Mouse (Mus musculus) kidney, adult 10 weeks (tissue): ENCODE results near the gene Olfr135. TPM values are rescaled to one million over a fixed set of nuclear protein-coding genes. Genes with fewer than 3 reads are reported as not detected.

ENCODE experiments used
- polyA plus RNA-seq: library from polyadenylated mRNA; stranded (reverse); fragments of 350-450 nt; fragmentation: Illumina TruSeq; extraction: RNeasy Lipid Tissue Mini Kit (QIAGEN cat#74804); gene quantifications from one replicate; pipeline ENCODE4 v1.2.3, GENCODE M21; 2014; ENCODE audit warnings: low read depth, low replicate concordance

Olfr135 gene
- not detected for polyA plus RNA-seq

DNA sequence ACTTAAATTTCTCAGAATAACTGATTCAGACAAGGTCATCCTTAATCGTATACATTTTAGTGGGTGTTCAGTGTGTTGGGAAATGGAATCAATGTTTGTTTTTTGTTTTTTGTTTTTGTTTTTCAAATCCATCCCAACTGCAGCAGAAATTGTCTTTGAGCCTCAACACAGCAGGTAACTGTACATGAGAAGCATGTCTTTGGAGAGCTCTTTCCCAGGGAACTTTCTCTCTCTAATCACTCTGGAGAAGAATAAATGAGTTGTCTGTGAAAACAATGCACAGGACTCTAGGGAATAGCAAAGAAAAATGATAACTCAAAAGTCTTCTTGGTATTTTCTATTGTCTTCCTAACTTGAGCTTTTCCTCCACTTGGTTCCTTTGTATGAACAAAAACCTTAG is at the start of gene Olfr135:
TSS of gene Olfr135 (plus strand) at position 301 of the 400 bp plus-strand sequence.

DNA sequence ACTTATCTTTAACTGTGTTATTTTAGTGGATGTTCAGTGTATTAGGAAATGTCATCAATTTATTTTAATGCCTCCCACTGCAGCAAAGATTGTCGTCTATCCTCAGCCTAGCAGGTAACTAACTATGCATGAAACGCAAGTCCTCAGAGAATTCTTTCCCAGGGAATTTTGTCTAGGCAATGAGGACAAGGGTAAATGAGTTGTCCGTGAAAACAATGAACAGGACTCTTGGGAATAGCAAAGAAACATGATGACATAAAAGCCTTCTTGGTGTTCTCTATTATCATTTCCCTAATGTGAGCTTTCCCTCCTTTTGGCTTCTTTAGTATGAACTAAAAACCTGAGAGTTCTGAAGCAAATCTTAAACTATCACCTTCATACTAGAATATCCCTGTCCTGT is 33.0 kb upstream of the Olfr135 start, which contains the start of gene Olfr134:
TSS of gene Olfr134 (plus strand) at position 301 of the 400 bp plus-strand sequence.

Other genes with a start within 250 kb of the Olfr135 start
- not detected for gene Olfr129, start 144.3 kb upstream of the Olfr135 start, polyA plus RNA-seq
- not detected for gene Olfr130, start 140.4 kb upstream of the Olfr135 start, polyA plus RNA-seq
- not detected for gene Olfr131, start 115.6 kb upstream of the Olfr135 start, polyA plus RNA-seq
- gene Olfr132, start 69.8 kb upstream of the Olfr135 start, polyA plus RNA-seq, result not detected
- not detected for gene Olfr133, start 59.1 kb upstream of the Olfr135 start, polyA plus RNA-seq
- gene Olfr134, start 32.9 kb upstream of the Olfr135 start, polyA plus RNA-seq, result not detected
- gene Olfr138, start 56.7 kb downstream of the Olfr135 start, polyA plus RNA-seq, result not detected
- gene Olfr137, start 103.2 kb downstream of the Olfr135 start, polyA plus RNA-seq, result not detected
- not detected for gene Olfr136, start 125.5 kb downstream of the Olfr135 start, polyA plus RNA-seq
- gene Esp36, start 215.8 kb downstream of the Olfr135 start, polyA plus RNA-seq, result not detected